In the genomic region with DNA sequence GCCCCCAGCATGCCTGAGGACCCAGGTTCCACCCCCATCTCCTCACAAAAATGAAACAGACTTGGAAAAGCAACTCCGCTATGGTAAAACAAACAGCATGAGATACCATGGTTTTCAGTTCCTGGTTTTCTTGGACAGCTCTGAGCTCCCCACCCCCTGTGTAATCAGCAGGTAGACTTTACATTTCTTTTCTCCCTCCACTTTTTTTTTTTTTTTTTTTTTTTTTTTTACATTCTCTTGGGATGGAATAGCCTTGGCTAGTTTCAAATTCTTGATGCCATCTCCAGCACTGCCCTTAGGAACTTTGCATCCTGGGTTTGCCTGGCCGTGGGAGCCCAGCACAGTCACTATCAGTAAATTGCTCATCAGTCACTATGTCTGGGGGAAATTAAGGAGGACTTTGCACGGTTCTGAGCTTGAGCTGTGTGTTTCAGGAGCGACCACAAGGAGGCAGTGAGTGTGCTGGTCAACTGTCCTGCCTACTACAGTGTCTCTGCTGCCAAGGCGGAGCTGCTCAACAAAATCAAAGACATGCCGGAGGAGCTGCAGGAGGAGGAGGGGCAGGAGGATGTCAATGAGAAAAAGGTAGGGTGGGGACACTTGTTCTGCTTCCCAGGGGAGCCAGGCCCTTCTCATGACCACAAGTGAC, we compare ENCODE assay signal across 8 mouse cellular contexts.
A peak's percentile ranks its signal among the peaks of the same experiment; 100 is the strongest.
DNase-seq lines count a peak whose midpoint lies in the region; ATAC-seq lines count a peak whose summit lies in the region.

No protein-coding gene starts in this region.

- peak; percentile 52 for DNase-seq in urinary bladder, postnatal 14 days (ENCODE audit: low spot score)
- DNase-seq in urinary bladder, adult 18-20 months (ENCODE audit: low spot score in 2 of 2) = no peak
- peak; percentile 45 to 63 for DNase-seq in heart, postnatal 14 days
- no peak for DNase-seq in right cerebral cortex, postnatal 10 days (ENCODE audit: low spot score in 2 of 2)
- DNase-seq in frontal cortex, postnatal 14 days (ENCODE audit: low spot score in 2 of 2) = no peak

- 0 out of 2 replicates have a peak, but pooled peaks have one; percentile 41 for ATAC-seq in forebrain, embryonic 12.5 days (ENCODE audit: low FRiP score)
- ATAC-seq in forebrain, embryonic 13.5 days = no peak; the same call in 1 of the 2 replicates
- peak; percentile 55 for ATAC-seq in midbrain, embryonic 16.5 days

- no peaks in the 10 kb centered on the region for H3K27me3 ChIP-seq in forebrain, embryonic 12.5 days
- no peaks in the 10 kb centered on the region for H3K27me3 ChIP-seq in forebrain, embryonic 13.5 days
- H3K27me3 ChIP-seq in midbrain, embryonic 16.5 days (ENCODE audit: control insufficient read depth, insufficient read depth, low read depth, low read length) = no peaks in the 10 kb centered on the region

- H3K4me3 ChIP-seq in forebrain, embryonic 12.5 days (replicated peaks) = no peak overlapping the region
- H3K4me3 ChIP-seq in forebrain, embryonic 13.5 days = no peak overlapping the region
- no peak overlapping the region for H3K4me3 ChIP-seq in midbrain, embryonic 16.5 days (ENCODE audit: low read depth, low read length)

- intact Hi-C loops in heart, postnatal 14 days (cut with DNase I) = loop anchor here (1.0 to 10.0 kb wide), 5 partner anchors 48 to 273 kb away; a partner anchor contains a TSS

- no peak overlapping the region for H3K4me2 ChIP-seq in forebrain, embryonic 12.5 days
- H3K4me2 ChIP-seq in forebrain, embryonic 13.5 days = no peak overlapping the region
- no peak overlapping the region for H3K4me2 ChIP-seq in midbrain, embryonic 16.5 days (ENCODE audit: low read length)

- no peaks in the 10 kb centered on the region for H3K4me1 ChIP-seq in forebrain, embryonic 12.5 days
- H3K4me1 ChIP-seq in forebrain, embryonic 13.5 days = no peaks in the 10 kb centered on the region
- no peaks in the 10 kb centered on the region for H3K4me1 ChIP-seq in midbrain, embryonic 16.5 days (ENCODE audit: control insufficient read depth, insufficient read depth, low read length)

- peaks cover 60% of the 10 kb centered on the region for H3K36me3 ChIP-seq in forebrain, embryonic 12.5 days (replicated peaks)
- H3K36me3 ChIP-seq in forebrain, embryonic 13.5 days (ENCODE audit: poor library complexity, severe bottlenecking) = peaks cover 72% of the 10 kb centered on the region
- H3K36me3 ChIP-seq in midbrain, embryonic 16.5 days (ENCODE audit: control insufficient read depth, insufficient read depth, low read length) = peaks cover 5% of the 10 kb centered on the region; the same call in 1 of the 2 replicates

- H3K9me3 ChIP-seq in forebrain, embryonic 12.5 days = no peaks in the 10 kb centered on the region
- no peaks in the 10 kb centered on the region for H3K9me3 ChIP-seq in forebrain, embryonic 13.5 days (replicated peaks)
- no peaks in the 10 kb centered on the region for H3K9me3 ChIP-seq in midbrain, embryonic 16.5 days (replicated peaks; ENCODE audit: control insufficient read depth, low read length, poor library complexity, severe bottlenecking)

- 68% methylated on average over 6 of the region's 6 CpGs for WGBS in forebrain, embryonic 12.5 days
- WGBS in forebrain, embryonic 13.5 days = 67% methylated on average over 6 of the region's 6 CpGs
- 74% methylated on average over 6 of the region's 6 CpGs for WGBS in midbrain, embryonic 16.5 days

- H3K27ac ChIP-seq in forebrain, embryonic 12.5 days = no peak overlapping the region
- no peak overlapping the region for H3K27ac ChIP-seq in forebrain, embryonic 13.5 days
- no peak overlapping the region for H3K27ac ChIP-seq in midbrain, embryonic 16.5 days (ENCODE audit: low read length)

- no peak overlapping the region for H3K9ac ChIP-seq in forebrain, embryonic 12.5 days
- H3K9ac ChIP-seq in forebrain, embryonic 13.5 days = no peak overlapping the region
- H3K9ac ChIP-seq in midbrain, embryonic 16.5 days (ENCODE audit: low read depth, low read length) = no peak overlapping the region

Comparison
In these comparisons a context has a peak if more than half of its experiments do, and no peak if none do; other contexts are left out.
1. DNase-seq: peak in urinary bladder, postnatal 14 days (single experiment) and heart, postnatal 14 days (2 of 2); none in urinary bladder, adult 18-20 months (0 of 2), right cerebral cortex, postnatal 10 days (0 of 2) and frontal cortex, postnatal 14 days (0 of 2).